Mouse (Mus musculus) adrenal gland, adult (tissue): ENCODE measurements around the gene Rcbtb2.

Experiments used
- DNase-seq, 2 experiments: peaks; one replicate each; pipeline ENCODE4 v3.0.0; 2022 to 2023; ENCODE audit warnings: low spot score in 1 of 2; ENCODE audit not compliant: inconsistent age in 2 of 2

Rcbtb2 gene

DNA sequence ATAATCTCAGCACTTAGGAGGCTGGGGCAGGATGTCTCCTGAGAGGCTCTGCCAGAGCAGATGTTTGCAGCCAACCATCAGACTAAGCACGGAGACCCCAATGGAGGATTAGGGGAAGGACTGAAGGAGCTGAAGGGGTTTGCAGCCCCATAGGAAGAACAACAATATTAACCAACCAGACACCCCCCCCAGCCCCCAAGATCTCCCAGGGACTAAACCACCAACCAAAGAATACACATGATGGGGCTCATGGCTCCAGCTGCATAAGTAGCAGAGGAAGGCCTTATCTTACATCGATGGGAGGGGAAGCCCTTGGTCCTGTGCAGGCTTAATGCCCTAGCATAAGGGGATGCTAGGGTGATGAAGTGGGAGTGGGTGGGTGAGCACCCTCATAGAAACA lies 6.5 kb upstream of the Rcbtb2 start:
- DNase-seq, result no peak

DNA sequence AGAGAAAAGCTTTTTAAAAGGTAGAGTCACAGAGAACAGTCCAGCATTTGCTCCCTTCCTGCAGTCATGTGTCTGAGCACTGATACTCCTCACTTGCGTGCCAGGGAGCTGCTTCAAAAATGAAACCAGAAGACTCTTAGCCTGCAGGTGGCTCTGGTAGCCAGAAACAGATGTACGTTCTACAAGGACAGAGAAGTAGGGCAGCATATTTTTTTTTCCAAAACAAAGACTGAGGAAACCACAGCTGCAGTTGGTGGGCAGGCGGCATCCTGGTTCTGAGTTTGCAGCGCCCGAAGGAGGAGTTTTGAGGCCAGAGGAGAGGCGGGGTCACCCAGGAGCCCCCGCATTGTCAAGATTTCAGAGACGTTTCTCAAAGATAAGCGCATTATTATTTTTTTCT lies 5.9 kb upstream of the Rcbtb2 start:
- DNase-seq, result peak; percentile 53 to 80

DNA sequence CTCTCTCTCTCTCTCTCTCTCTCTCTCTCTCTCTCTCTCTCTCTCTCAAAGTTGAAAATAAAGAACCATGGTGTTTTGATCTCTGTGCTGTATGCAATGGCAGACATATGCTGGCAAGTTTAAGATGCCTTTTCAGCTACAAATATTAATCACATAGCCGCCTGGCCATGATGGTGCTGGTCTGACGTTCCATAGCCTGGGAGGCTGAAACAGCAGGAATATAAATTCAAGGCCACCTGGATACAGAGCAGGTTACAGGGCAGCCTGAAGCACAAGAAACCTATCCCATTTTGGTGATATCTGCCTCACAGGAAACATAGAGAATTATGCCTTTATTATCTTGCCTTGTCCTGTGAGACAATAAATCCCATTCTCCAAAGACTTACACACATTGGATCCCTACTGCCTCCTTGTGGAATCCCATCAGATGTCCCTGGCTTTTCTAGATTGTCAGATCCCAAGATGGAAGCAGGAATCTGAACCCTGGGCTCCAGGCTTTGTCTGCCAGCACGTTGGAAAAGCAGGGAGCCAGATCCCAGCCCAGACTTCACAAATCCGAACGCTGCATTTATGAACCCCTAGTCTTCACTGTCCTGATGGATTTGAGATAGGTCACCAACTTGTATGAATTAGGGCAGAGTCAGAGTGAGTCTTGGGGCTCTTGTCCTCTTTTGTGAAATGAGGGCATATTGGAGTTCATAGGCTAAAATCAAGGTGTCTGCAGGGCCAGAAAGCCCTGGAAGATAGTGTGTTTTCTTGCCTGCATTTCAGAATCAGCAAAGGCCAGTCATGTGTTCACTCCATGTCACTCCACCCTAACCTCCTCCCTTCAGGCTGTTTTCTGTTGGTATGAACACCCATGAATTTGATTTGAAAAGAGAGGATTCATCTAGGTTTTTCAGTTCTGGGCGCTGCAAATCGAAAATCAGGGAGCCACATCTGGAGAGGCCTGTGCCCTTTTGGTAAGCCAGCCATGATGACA lies 5.1 kb upstream of the Rcbtb2 start:
- peak in 1 of 2 experiments; percentile 54 for DNase-seq

GRCm38 (mm10) chr14:73118482-73119347 lies 4.1 kb upstream of the Rcbtb2 start:
- peak in 1 of 2 experiments; percentile 34 for DNase-seq

- DNase-seq, result peak in 1 of 2 experiments; percentile 30
Measured at GRCm38 (mm10) chr14:73119459-73119858, 3.4 kb upstream of the Rcbtb2 start.

DNA sequence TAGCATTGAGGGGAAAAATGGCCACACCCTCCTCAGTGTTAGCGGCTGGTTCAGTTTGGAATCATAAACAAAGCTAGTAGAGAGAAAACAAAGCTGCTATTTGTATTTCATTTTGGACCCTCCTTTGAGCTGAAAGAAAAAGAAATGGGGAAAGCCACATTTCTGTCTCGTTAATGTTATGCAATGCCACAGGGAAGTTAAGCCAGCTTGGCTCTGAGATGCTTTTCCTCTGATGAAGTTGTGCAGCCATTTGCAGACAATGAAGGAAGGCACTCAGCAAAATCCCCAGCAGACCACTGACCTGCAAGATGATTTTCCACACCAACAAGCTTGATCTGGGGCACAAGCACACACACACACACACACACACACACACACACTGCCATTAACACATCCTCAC lies 2.9 kb upstream of the Rcbtb2 start:
- peak in 1 of 2 experiments; percentile 32 for DNase-seq

DNA sequence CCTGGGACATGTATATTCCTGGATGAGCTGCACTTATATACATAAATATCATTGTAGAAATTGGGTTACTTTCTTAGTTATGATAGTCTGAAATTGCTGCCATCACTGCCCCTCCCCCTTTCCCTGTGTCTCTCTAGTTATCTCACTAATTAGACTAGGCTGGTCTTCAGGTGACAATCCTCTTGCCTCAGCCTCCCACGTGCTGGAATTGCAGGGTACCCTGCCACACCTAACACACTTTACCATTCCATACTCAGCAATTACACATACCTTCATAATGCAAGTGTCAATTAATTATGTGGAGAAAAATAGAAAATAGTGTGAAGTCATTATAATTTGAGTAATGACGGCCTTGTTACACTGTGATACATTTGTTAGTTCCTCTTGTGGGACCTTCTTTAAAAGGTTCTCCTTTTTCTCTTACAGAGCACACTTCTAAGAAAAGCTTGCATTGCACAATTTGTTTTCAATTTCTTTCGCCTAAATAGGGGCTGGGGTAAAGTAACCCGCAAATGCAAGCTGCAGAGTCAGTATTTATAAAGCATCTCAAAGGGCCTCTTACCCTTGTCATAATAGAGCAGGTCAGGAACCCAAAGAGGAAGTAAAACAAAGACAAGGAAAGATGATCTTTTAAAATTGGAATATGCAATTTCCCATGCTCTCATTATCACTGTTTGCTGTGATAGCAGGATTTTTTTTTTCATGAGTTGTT lies 470 bp upstream of the Rcbtb2 start:
- peak in 1 of 2 experiments; percentile 27 for DNase-seq

- no peak for DNase-seq
Measured at GRCm38 (mm10) chr14:73123381-73123780, 544 bp downstream of the Rcbtb2 start.

GRCm38 (mm10) chr14:73123786-73124185 lies 949 bp downstream of the Rcbtb2 start:
- DNase-seq, result peak in 1 of 2 experiments; percentile 48

DNA sequence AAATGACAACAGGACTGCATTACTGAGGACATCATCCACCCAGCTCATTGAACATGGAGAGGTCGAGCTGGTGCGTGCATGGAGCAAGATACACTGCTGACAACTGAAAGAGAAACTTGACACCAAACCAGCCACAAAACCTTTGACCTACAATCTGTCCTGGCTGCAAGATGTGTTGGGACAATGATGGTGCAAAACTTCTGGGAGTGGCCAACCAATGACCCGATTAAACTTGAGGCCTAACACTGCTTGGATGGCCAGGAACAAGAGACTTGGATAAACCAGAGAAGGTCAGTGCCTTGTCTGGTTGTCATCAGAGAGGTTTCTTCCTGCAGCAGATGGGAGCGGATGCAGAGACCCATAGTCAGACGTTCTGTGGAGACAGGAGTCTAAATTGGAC lies 7.7 kb downstream of the Rcbtb2 start:
- DNase-seq, result peak in 1 of 2 experiments; percentile 41

GRCm38 (mm10) chr14:73131856-73132410 lies 9.1 kb downstream of the Rcbtb2 start:
- DNase-seq, result no peak

GRCm38 (mm10) chr14:73132731-73133130 lies 9.9 kb downstream of the Rcbtb2 start:
- DNase-seq, result no peak

- DNase-seq, result no peak
Measured at GRCm38 (mm10) chr14:73137234-73137633, 14.4 kb downstream of the Rcbtb2 start.

DNA sequence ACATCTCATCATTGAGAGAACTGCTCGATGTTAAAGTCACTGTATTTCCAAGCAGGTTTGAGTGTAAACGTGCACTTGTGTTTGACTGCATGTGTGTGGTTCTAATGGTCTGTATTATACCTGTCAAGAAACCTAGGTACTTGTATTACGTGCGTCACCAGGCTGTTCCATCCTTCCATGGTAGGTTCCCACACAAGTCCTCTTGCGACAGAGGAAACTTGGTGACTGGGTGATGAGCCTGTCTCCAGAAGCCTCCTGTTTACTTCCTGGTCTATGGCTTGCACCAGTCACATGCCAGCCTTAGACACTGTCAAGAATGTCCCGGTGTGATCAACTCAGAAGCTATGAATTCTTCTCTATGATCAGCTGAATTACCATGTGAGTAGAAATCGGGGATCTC lies 15.6 kb downstream of the Rcbtb2 start:
- no peak for DNase-seq

GRCm38 (mm10) chr14:73139866-73140265 lies 17.0 kb downstream of the Rcbtb2 start:
- DNase-seq, result no peak

GRCm38 (mm10) chr14:73141800-73142199 lies 19.0 kb downstream of the Rcbtb2 start:
- no peak for DNase-seq

- no peak for DNase-seq
Measured at GRCm38 (mm10) chr14:73142421-73142895, 19.6 kb downstream of the Rcbtb2 start.

DNA sequence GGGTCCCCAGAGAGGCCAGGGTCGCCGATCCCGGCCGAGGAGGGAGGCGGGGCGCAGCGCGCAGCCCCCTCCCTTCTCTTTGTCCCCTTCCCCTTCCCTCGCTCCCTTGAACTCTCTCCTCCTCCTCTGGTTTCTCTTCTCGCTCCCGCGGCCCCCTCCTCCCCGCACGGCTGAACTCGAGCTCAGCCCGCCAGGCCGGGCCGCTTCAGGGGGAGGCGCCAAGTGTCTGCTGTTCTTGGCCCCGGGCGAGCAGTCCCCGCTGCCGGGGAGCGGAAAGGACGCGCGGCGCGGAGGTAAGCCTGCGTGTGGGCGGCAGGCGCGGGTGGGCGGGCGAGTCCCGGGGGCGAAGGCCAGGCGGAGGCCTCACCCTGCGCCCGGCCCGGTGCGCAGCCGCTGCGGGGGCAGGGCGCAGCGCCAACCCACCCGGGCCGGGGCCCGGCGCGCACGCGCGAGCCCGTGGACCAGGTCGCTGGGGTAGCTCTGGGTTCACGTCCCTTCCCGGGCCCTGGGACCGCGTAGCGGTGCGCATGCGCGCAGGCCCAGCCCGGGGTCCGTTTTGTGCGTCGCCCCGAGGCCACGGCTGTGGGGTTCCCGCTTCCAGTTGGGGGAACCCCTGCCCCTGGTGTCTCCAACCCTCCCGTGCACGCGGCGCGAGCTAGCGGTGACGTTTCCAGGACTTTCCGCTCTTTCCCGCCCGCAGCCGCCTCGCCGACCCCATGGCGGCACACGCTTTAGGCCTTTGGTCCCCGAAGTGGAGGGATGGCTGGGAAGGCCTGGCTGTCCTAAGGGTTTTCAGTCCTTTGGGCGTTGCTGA lies 20.3 kb downstream of the Rcbtb2 start:
- peak; percentile 92 to 97 for DNase-seq

DNA sequence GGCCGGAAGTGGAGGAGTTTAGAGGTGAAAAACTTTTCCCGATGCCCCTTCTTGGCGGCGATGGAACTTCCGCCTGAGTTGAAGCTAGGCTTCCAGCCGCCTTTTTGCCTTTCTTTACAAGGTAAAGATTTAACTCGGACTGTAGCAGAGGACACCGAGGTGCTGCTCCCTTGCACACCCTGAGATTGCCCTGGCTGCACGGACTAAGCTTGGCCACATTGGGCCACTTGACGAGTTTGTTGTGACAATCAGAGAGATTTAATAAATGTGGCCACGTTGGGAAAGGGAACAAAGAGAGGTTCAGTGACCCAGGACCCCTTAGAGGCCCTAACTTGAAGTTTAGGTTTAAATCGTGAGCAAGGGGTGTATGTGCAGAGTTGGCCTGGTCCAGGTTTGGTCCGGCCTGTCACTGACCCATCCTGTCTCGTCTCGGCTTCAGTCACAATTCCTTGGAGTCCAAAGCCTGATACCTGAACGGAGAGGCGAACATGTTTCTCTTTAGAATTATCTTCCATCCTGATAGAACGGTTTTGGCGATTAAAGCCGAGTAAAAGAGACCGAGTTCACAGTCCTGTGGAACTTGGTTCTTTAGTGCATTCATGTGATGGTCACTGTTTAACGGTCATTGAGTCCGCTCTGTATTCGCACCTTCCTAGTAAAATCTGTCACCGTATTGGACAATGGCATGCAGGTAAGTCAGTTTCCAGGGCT lies 21.0 kb downstream of the Rcbtb2 start:
- no peak for DNase-seq
